Mouse (Mus musculus) neural tube, embryonic 14.5 days (tissue): ENCODE results near the gene Ddx39b. TPM values are rescaled to one million over a fixed set of nuclear protein-coding genes. Genes with fewer than 3 reads are reported as not detected.

Source experiments
- microRNA-seq: library from miRNA; unstranded; fragments of <30 nt; microRNA quantifications from one replicate; pipeline ENCODE4, GENCODE M21; 2016
- polyA plus RNA-seq: library from polyadenylated mRNA; unstranded; fragments of >200 nt; fragmentation: Nextera tagmentation; extraction: Ambion mirVana; gene quantifications from 2 replicates; pipeline ENCODE4 v1.2.1, GENCODE M21; 2014

Gene Ddx39b
- polyA plus RNA-seq, 1 experiment from 2014 or later: 383 TPM

Small RNA genes within 50 kb of the gene (microRNA-seq; reads per million reads assigned to microRNA genes)
- not detected for gene Mir6973a
- gene Mir6974: not detected
- gene Mir6975: 2.6 reads per million
- not detected for gene Mir8094

Other genes with a start within 250 kb of the Ddx39b start
- 51.4 and 56.9 TPM in 2 replicates for gene Vars, start 240.8 kb upstream of the Ddx39b start, polyA plus RNA-seq
- 0.11 and 0.15 TPM in 2 replicates for gene Vwa7, start 225.2 kb upstream of the Ddx39b start, polyA plus RNA-seq
- gene Sapcd1, start 213.7 kb upstream of the Ddx39b start, polyA plus RNA-seq: 2.1 and 2.2 TPM in 2 replicates
- gene Msh5, start 195.0 kb upstream of the Ddx39b start, polyA plus RNA-seq: 1.9 and 2.2 TPM in 2 replicates
- gene Clic1, start 191.8 kb upstream of the Ddx39b start, polyA plus RNA-seq: 13.3 and 37.0 TPM in 2 replicates
- gene Ddah2, start 182.7 kb upstream of the Ddx39b start, polyA plus RNA-seq: 269 and 303 TPM in 2 replicates
- not detected in 2 replicates for gene Ly6g6c, start 176.4 kb upstream of the Ddx39b start, polyA plus RNA-seq
- 0.12 and 0.15 TPM in 2 replicates for gene Mpig6b, start 175.6 kb upstream of the Ddx39b start, polyA plus RNA-seq
- gene Ly6g6e, start 164.8 kb upstream of the Ddx39b start, polyA plus RNA-seq: 0.46 and 0.66 TPM in 2 replicates
- gene Ly6g6d, start 163.7 kb upstream of the Ddx39b start, polyA plus RNA-seq: 0.84 and 1.8 TPM in 2 replicates
- 0.23 TPM in 1 of 2 replicates, not detected in the other for gene Ly6g6f, start 156.1 kb upstream of the Ddx39b start, polyA plus RNA-seq
- 82.3 and 92.5 TPM in 2 replicates for gene Abhd16a, start 152.5 kb upstream of the Ddx39b start, polyA plus RNA-seq
- not detected in 2 replicates for gene Ly6g5c, start 133.5 kb upstream of the Ddx39b start, polyA plus RNA-seq
- gene Ly6g5b, start 126.3 kb upstream of the Ddx39b start, polyA plus RNA-seq: 0.52 and 0.92 TPM in 2 replicates
- gene Gpank1, start 120.3 kb upstream of the Ddx39b start, polyA plus RNA-seq: 22.2 and 23.7 TPM in 2 replicates
- 361 and 363 TPM in 2 replicates for gene Csnk2b, start 119.7 kb upstream of the Ddx39b start, polyA plus RNA-seq
- gene D17H6S53E, start 115.4 kb upstream of the Ddx39b start, polyA plus RNA-seq: 8.1 and 9.7 TPM in 2 replicates
- gene Apom, start 109.7 kb upstream of the Ddx39b start, polyA plus RNA-seq: 0.75 and 0.89 TPM in 2 replicates
- 88.3 and 102 TPM in 2 replicates for gene Bag6, start 106.6 kb upstream of the Ddx39b start, polyA plus RNA-seq
- gene Prrc2a, start 76.8 kb upstream of the Ddx39b start, polyA plus RNA-seq: 181 and 195 TPM in 2 replicates
- gene Aif1, start 65.7 kb upstream of the Ddx39b start, polyA plus RNA-seq: 6.7 and 10.7 TPM in 2 replicates
- gene Lst1, start 53.3 kb upstream of the Ddx39b start, polyA plus RNA-seq: 3.7 and 8.8 TPM in 2 replicates
- 0.31 and 0.62 TPM in 2 replicates for gene Ltb, start 47.3 kb upstream of the Ddx39b start, polyA plus RNA-seq
- not detected in 2 replicates for gene Tnf, start 39.7 kb upstream of the Ddx39b start, polyA plus RNA-seq
- gene Lta, start 36.4 kb upstream of the Ddx39b start, polyA plus RNA-seq: 0.24 and 0.26 TPM in 2 replicates
- gene Gm16181, start 20.9 kb upstream of the Ddx39b start, polyA plus RNA-seq: 0.44 TPM in 1 of 2 replicates, not detected in the other
- gene Atp6v1g2, start 8.1 kb upstream of the Ddx39b start, polyA plus RNA-seq: 118 and 154 TPM in 2 replicates
- 3.4 and 4.3 TPM in 2 replicates for gene Nfkbil1, start 6.0 kb upstream of the Ddx39b start, polyA plus RNA-seq
- gene H2-D1, start 21.0 kb downstream of the Ddx39b start, polyA plus RNA-seq: 99.9 and 111 TPM in 2 replicates
- 0.48 TPM in 1 of 2 replicates, not detected in the other for gene H2-Q1, start 78.7 kb downstream of the Ddx39b start, polyA plus RNA-seq
- 1.4 and 2.9 TPM in 2 replicates for gene H2-Q2, start 100.5 kb downstream of the Ddx39b start, polyA plus RNA-seq
- gene H2-Q4, start 137.9 kb downstream of the Ddx39b start, polyA plus RNA-seq: 0.55 and 0.90 TPM in 2 replicates
- 0.54 and 1.4 TPM in 2 replicates for gene H2-Q6, start 183.1 kb downstream of the Ddx39b start, polyA plus RNA-seq
- gene H2-Q7, start 197.4 kb downstream of the Ddx39b start, polyA plus RNA-seq: 4.3 and 5.5 TPM in 2 replicates
- 0.27 TPM in 1 of 2 replicates, not detected in the other for gene H2-Q10, start 228.3 kb downstream of the Ddx39b start, polyA plus RNA-seq